Mouse (Mus musculus): ENCODE measurements around the gene Slc35a3.
"Not testable (repeated sequence)": the region's sequence is repeated elsewhere in the genome, so short reads cannot be mapped to it uniquely, and the experiment has no call there.

The Slc35a3 gene

GRCm38 (mm10) chr3:116698786-116699185, 13.8 kb downstream of the Slc35a3 start:
- no peak for DNase-seq

GRCm38 (mm10) chr3:116695666-116695985, 17.0 kb downstream of the Slc35a3 start:
- DNase-seq: no peak

GRCm38 (mm10) chr3:116694955-116695665, 17.5 kb downstream of the Slc35a3 start:
- DNase-seq: no peak

GRCm38 (mm10) chr3:116694312-116694711, 18.3 kb downstream of the Slc35a3 start:
- DNase-seq: no peak

- no peak for DNase-seq
These were observed 31.5 kb downstream of the Slc35a3 start, which contains the start of gene Gm43191 for GRCm38 (mm10) chr3:116681160-116681559. Gm43191 (minus strand) TSS chr3:116681260.

- DNase-seq: not testable (repeated sequence)
These were observed 48.4 kb downstream of the Slc35a3 start for GRCm38 (mm10) chr3:116664281-116664680.

- peak; percentile 100 for DNase-seq
These were observed 50.2 kb downstream of the Slc35a3 start, which contains the start of gene Mfsd14a for GRCm38 (mm10) chr3:116662463-116662863. Mfsd14a (minus strand) TSS chr3:116662677.

- no peak for DNase-seq
These were observed 50.7 kb downstream of the Slc35a3 start for GRCm38 (mm10) chr3:116661870-116662414.

GRCm38 (mm10) chr3:116661288-116661869, 51.3 kb downstream of the Slc35a3 start:
- no peak for DNase-seq

GRCm38 (mm10) chr3:116659856-116660430, 52.7 kb downstream of the Slc35a3 start:
- DNase-seq: no peak

- no peak for DNase-seq
These were observed 53.6 kb downstream of the Slc35a3 start for GRCm38 (mm10) chr3:116658928-116659565.

GRCm38 (mm10) chr3:116656184-116656965, 56.3 kb downstream of the Slc35a3 start:
- DNase-seq: no peak

GRCm38 (mm10) chr3:116654051-116654450, 58.6 kb downstream of the Slc35a3 start:
- DNase-seq: not testable (repeated sequence)

GRCm38 (mm10) chr3:116653278-116653945, 59.2 kb downstream of the Slc35a3 start:
- DNase-seq: no peak

GRCm38 (mm10) chr3:116652033-116652446, 60.6 kb downstream of the Slc35a3 start:
- DNase-seq: no peak

GRCm38 (mm10) chr3:116650698-116651097, 61.9 kb downstream of the Slc35a3 start:
- no peak for DNase-seq

- DNase-seq: no peak
These were observed 63.8 kb downstream of the Slc35a3 start for GRCm38 (mm10) chr3:116648805-116649204.

GRCm38 (mm10) chr3:116646387-116646786, 66.2 kb downstream of the Slc35a3 start:
- DNase-seq: no peak

- no peak for DNase-seq
These were observed 70.3 kb downstream of the Slc35a3 start for GRCm38 (mm10) chr3:116642373-116642772.

GRCm38 (mm10) chr3:116641811-116642371, 70.7 kb downstream of the Slc35a3 start:
- DNase-seq: no peak

GRCm38 (mm10) chr3:116640024-116640423, 72.6 kb downstream of the Slc35a3 start:
- no peak for DNase-seq

GRCm38 (mm10) chr3:116638572-116638971, 74.1 kb downstream of the Slc35a3 start:
- DNase-seq: no peak
